Mouse (Mus musculus) CH12.LX (cell line): ENCODE results near the gene B4galnt3. TPM values are rescaled to one million over a fixed set of nuclear protein-coding genes. Genes with fewer than 3 reads are reported as not detected.

ENCODE experiments used
- DNase-seq: peaks from one replicate; pipeline ENCODE4 v3.0.0-alpha.2; 2013; ENCODE audit errors: extremely low read depth
- H3K27ac ChIP-seq: 2 replicates; pipeline ENCODE4 v1.5.1; 2012; ENCODE audit warnings: low read depth, mild to moderate bottlenecking, control low read depth, moderate library complexity; ENCODE audit not compliant: insufficient read depth
- H3K27me3 ChIP-seq: replicated peaks from 2 replicates; pipeline ENCODE3; 2012; ENCODE audit warnings: inconsistent platforms
- H3K36me3 ChIP-seq, 2 experiments: replicated peaks in 1 of 2; 2 replicates each; pipeline versions ENCODE3 to v1.6.1; 2012; ENCODE audit warnings: inconsistent platforms in 1 of 2, low read length in 1 of 2, mild to moderate bottlenecking in 1 of 2, mixed read lengths in 1 of 2, moderate library complexity in 1 of 2; ENCODE audit not compliant: control insufficient read depth in 1 of 2, insufficient read depth in 1 of 2
- H3K4me1 ChIP-seq, 2 experiments: 2 replicates each; pipeline ENCODE4 v1.6.1; 2012; ENCODE audit warnings: inconsistent platforms in 1 of 2, moderate library complexity in 1 of 2; ENCODE audit not compliant: insufficient read depth in 2 of 2, control insufficient read depth in 1 of 2
- H3K4me2 ChIP-seq: 2 replicates; pipeline ENCODE4 v1.6.1; 2012; ENCODE audit warnings: low read depth, mild to moderate bottlenecking, control low read depth; ENCODE audit not compliant: poor library complexity, insufficient read depth, severe bottlenecking
- H3K4me3 ChIP-seq, 3 experiments: fragments of 150-350 bp in 1 of 3; sonication (generic) in 1 of 3; replicated peaks in 1 of 3; 2 replicates each; pipeline versions ENCODE3 to v1.5.1; 2011 to 2012; ENCODE audit warnings: low read depth in 2 of 3, low read length in 2 of 3, mild to moderate bottlenecking in 2 of 3, moderate library complexity in 2 of 3, control low read depth in 1 of 3, improper control_type of control experiment in 1 of 3, inconsistent platforms in 1 of 3, mixed read lengths in 1 of 3; ENCODE audit not compliant: poor library complexity in 1 of 3
- H3K79me2 ChIP-seq: replicated peaks from 2 replicates; pipeline ENCODE4 v1.6.1; 2012; ENCODE audit warnings: mild to moderate bottlenecking, moderate library complexity; ENCODE audit not compliant: control insufficient read depth, poor library complexity, insufficient read depth, severe bottlenecking; ENCODE audit errors: extremely low read depth
- H3K9ac ChIP-seq: 2 replicates; pipeline ENCODE4 v1.6.1; 2012; ENCODE audit warnings: low read depth, mild to moderate bottlenecking, control low read depth, moderate library complexity; ENCODE audit not compliant: insufficient read depth
- H3K9me3 ChIP-seq: replicated peaks from 2 replicates; pipeline ENCODE3; 2012; ENCODE audit warnings: low read length, inconsistent platforms, mixed read lengths
- BHLHE40 ChIP-seq: IDR thresholded peaks from 2 replicates; pipeline ENCODE4 v1.6.1; 2011; ENCODE audit warnings: mild to moderate bottlenecking, low read depth, low read length, improper control_type of control experiment
- CHD1 ChIP-seq: IDR thresholded peaks from 2 replicates; pipeline ENCODE4 v1.6.1; 2012; ENCODE audit warnings: low read depth, low read length, improper control_type of control experiment, inconsistent platforms
- ELF1 ChIP-seq: IDR thresholded peaks from 2 replicates; pipeline ENCODE4 v1.6.1; 2014; ENCODE audit warnings: low read depth, mild to moderate bottlenecking, inconsistent platforms, low read length, improper control_type of control experiment
- EP300 ChIP-seq: IDR thresholded peaks from 2 replicates; pipeline ENCODE4 v1.6.1; 2011; ENCODE audit warnings: low read length, improper control_type of control experiment
- ETS1 ChIP-seq: conservative IDR thresholded peaks from 2 replicates; pipeline ENCODE4 v1.6.1; 2012; ENCODE audit warnings: low read depth, mild to moderate bottlenecking, inconsistent platforms, low read length, improper control_type of control experiment, moderate library complexity
- HCFC1 ChIP-seq: IDR thresholded peaks from 2 replicates; pipeline ENCODE4 v1.6.1; 2012; ENCODE audit warnings: low read depth, mild to moderate bottlenecking, inconsistent platforms, low read length, improper control_type of control experiment
- JUN ChIP-seq: IDR thresholded peaks from 2 replicates; pipeline ENCODE4 v1.6.1; 2011; ENCODE audit warnings: low read depth, mild to moderate bottlenecking, low read length, improper control_type of control experiment, moderate library complexity; ENCODE audit not compliant: insufficient read depth
- MAX ChIP-seq: IDR thresholded peaks from 2 replicates; pipeline ENCODE4 v1.6.1; 2011; ENCODE audit warnings: low read length, improper control_type of control experiment
- MAZ ChIP-seq: IDR thresholded peaks from 2 replicates; pipeline ENCODE4 v1.6.1; 2012; ENCODE audit warnings: low read depth, mild to moderate bottlenecking, inconsistent platforms, low read length, improper control_type of control experiment, moderate library complexity
- MEF2A ChIP-seq: IDR thresholded peaks from 2 replicates; pipeline ENCODE4 v1.6.1; 2014; ENCODE audit warnings: low read depth, mild to moderate bottlenecking, inconsistent platforms, low read length, improper control_type of control experiment, borderline replicate concordance
- MXI1 ChIP-seq: IDR thresholded peaks from 2 replicates; pipeline ENCODE4 v1.6.1; 2011; ENCODE audit warnings: mild to moderate bottlenecking, low read depth, low read length, improper control_type of control experiment
- MYC ChIP-seq: IDR thresholded peaks from 2 replicates; pipeline ENCODE4 v1.6.1; 2011; ENCODE audit warnings: low read depth, mild to moderate bottlenecking, improper control_type of control experiment, low read length
- NRF1 ChIP-seq: IDR thresholded peaks from 2 replicates; pipeline ENCODE4 v1.6.1; 2014; ENCODE audit warnings: low read depth, mild to moderate bottlenecking, inconsistent platforms, low read length, improper control_type of control experiment, moderate library complexity
- PAX5 ChIP-seq: IDR thresholded peaks from 2 replicates; pipeline ENCODE4 v1.6.1; 2012; ENCODE audit warnings: low read length, inconsistent platforms, mixed read lengths
- POLR2A ChIP-seq: IDR thresholded peaks from 2 replicates; pipeline ENCODE4 v1.6.1; 2011; ENCODE audit warnings: low read depth, mild to moderate bottlenecking, improper control_type of control experiment, low read length
- POLR2AphosphoS2 ChIP-seq: IDR thresholded peaks from 2 replicates; pipeline ENCODE4 v1.6.1; 2011; ENCODE audit warnings: low read depth, low read length, improper control_type of control experiment
- RAD21 ChIP-seq: IDR thresholded peaks from 2 replicates; pipeline ENCODE4 v1.6.1; 2011; ENCODE audit warnings: low read depth, mild to moderate bottlenecking, low read length, improper control_type of control experiment, moderate library complexity
- SMC3 ChIP-seq: IDR thresholded peaks from 2 replicates; pipeline ENCODE4 v1.6.1; 2011; ENCODE audit warnings: low read depth, low read length, improper control_type of control experiment
- TCF12 ChIP-seq: IDR thresholded peaks from 2 replicates; pipeline ENCODE4 v1.6.1; 2014; ENCODE audit warnings: low read depth, mild to moderate bottlenecking, inconsistent platforms, low read length, improper control_type of control experiment
- ZC3H11A ChIP-seq: IDR thresholded peaks from 2 replicates; pipeline ENCODE4 v1.6.1; 2012; ENCODE audit warnings: low read depth, mild to moderate bottlenecking, inconsistent platforms, low read length, improper control_type of control experiment
- ZKSCAN1 ChIP-seq: IDR thresholded peaks from 2 replicates; pipeline ENCODE4 v1.6.1; 2012; ENCODE audit warnings: low read depth, inconsistent platforms, low read length, improper control_type of control experiment, borderline replicate concordance
- dilution Hi-C: fragments of 300-500 bp; cut with MboI; formaldehyde crosslinking; loops from 2 replicates; pipeline ENCODE4 v1.14.3; 2020; ENCODE audit warnings: low sequenced_read_pairs; ENCODE audit not compliant: extremely low pct_unique_long_range_greater_than_20kb, extremely low pct_ligation_motif_present
- in situ Hi-C: fragments of 300-500 bp; cut with MboI; formaldehyde crosslinking; loops from 3 replicates; pipeline ENCODE4 v1.14.3; 2019; ENCODE audit warnings: low sequenced_read_pairs, low pct_ligation_motif_present, low pct_unique_long_range_greater_than_20kb, mixed read lengths
- polyA plus RNA-seq: library from polyadenylated mRNA; unstranded; fragments of >175 nt; gene quantifications from 2 replicates; pipeline ENCODE4 v1.2.1, GENCODE M21; 2012; ENCODE audit warnings: low read depth; ENCODE audit not compliant: insufficient read length
- total RNA-seq, 2 experiments: library from RNA; depleted of rRNA; stranded (reverse); fragments of 300-350 nt in 1 of 2; fragments of >200 nt in 1 of 2; gene quantifications; 2 replicates each; pipeline ENCODE4 v1.2.3; 2012 to 2014

Gene B4galnt3
- total and polyA plus RNA-seq, 3 experiments, result 0.21 to 0.47 (median 0.44) TPM

GRCm38 (mm10) chr6:120274887-120275286, 19.5 kb downstream of the B4galnt3 start:
- Histone ChIP-seq H3K4me3 (no peak overlapping the region), H3K79me2 (no peaks in the 10 kb centered on the region), H3K27me3 (peaks cover 2% of the 10 kb centered on the region), H3K36me3 (no peaks in the 10 kb centered on the region), H3K4me2 (no peak overlapping the region), H3K4me1 (no peaks in the 10 kb centered on the region), H3K9me3 (no peaks in the 10 kb centered on the region), H3K27ac (no peak overlapping the region), H3K9ac (no peak overlapping the region)
- in situ Hi-C loops (no loop called here), dilution Hi-C loops (no loop called here)
- DNase-seq, result no peak
- TF ChIP-seq MAZ, result no peak
- no peak for TF ChIP-seq ZKSCAN1
- no peak for TF ChIP-seq MAX
- TF ChIP-seq RAD21, result no peak
- TF ChIP-seq ETS1, result no peak
- no peak for TF ChIP-seq MXI1
- no peak for TF ChIP-seq HCFC1
- no peak for TF ChIP-seq ZC3H11A
- TF ChIP-seq ELF1, result no peak
- no peak for TF ChIP-seq MYC
- TF ChIP-seq POLR2AphosphoS2, result no peak
- no peak for TF ChIP-seq CHD1

- in situ Hi-C loops, result no loop called here
- dilution Hi-C loops, result no loop called here
- H3K27ac ChIP-seq, result no peak overlapping the region
- H3K27me3 ChIP-seq, result peaks cover 2% of the 10 kb centered on the region
- H3K9ac ChIP-seq, result no peak overlapping the region
- H3K9me3 ChIP-seq, result no peaks in the 10 kb centered on the region
- H3K36me3 ChIP-seq, result no peaks in the 10 kb centered on the region
- no peak for DNase-seq
- no peak for TF ChIP-seq EP300
- TF ChIP-seq RAD21, result no peak
- no peak for TF ChIP-seq JUN
- no peak for TF ChIP-seq SMC3
- TF ChIP-seq CHD1, result no peak
- no peak for TF ChIP-seq POLR2AphosphoS2
- no peak for TF ChIP-seq POLR2A
- no peak for TF ChIP-seq ETS1
- TF ChIP-seq ZC3H11A, result no peak
- no peak for TF ChIP-seq MEF2A
- no peak for TF ChIP-seq BHLHE40
- no peak for TF ChIP-seq PAX5
- no peak for TF ChIP-seq TCF12
- TF ChIP-seq MXI1, result no peak
- TF ChIP-seq MAX, result no peak
- TF ChIP-seq NRF1, result no peak
- no peaks in the 10 kb centered on the region for H3K4me1 ChIP-seq
- H3K79me2 ChIP-seq, result no peaks in the 10 kb centered on the region
- H3K4me2 ChIP-seq, result no peak overlapping the region
- H3K4me3 ChIP-seq, result no peak overlapping the region
These were observed 20.2 kb downstream of the B4galnt3 start for GRCm38 (mm10) chr6:120274181-120274580.
